Mouse (Mus musculus) embryonic fibroblast, embryonic 13.5 days (primary cell): ENCODE data around the gene Arhgap24. TPM values are rescaled to one million over a fixed set of nuclear protein-coding genes. Genes with fewer than 3 reads are reported as not detected.

ENCODE experiments used
- H3K27ac ChIP-seq: 2 replicates; pipeline ENCODE4 v1.5.1; 2012; ENCODE audit warnings: low read length, control low read depth, inconsistent platforms; ENCODE audit not compliant: insufficient read depth
- H3K4me1 ChIP-seq: 2 replicates; pipeline ENCODE4 v1.6.1; 2011; ENCODE audit warnings: low read length; ENCODE audit not compliant: control insufficient read depth, insufficient read depth
- H3K4me3 ChIP-seq: 2 replicates; pipeline ENCODE4 v1.5.1; 2011; ENCODE audit warnings: mild to moderate bottlenecking, control low read depth, low read length; ENCODE audit not compliant: insufficient read depth
- CTCF ChIP-seq: IDR thresholded peaks from 2 replicates; pipeline ENCODE4 v1.5.1; 2011; ENCODE audit warnings: mild to moderate bottlenecking, control low read depth, low read length, moderate library complexity, borderline replicate concordance; ENCODE audit not compliant: insufficient read depth
- POLR2A ChIP-seq: IDR thresholded peaks from 2 replicates; pipeline ENCODE4 v1.6.1; 2011; ENCODE audit warnings: low read depth, mild to moderate bottlenecking, control low read depth, low read length, moderate library complexity
- polyA plus RNA-seq: library from polyadenylated mRNA; stranded (reverse); fragments of >200 nt; gene quantifications from 2 replicates; pipeline ENCODE4 v1.2.4, GENCODE M21; 2011; ENCODE audit warnings: low read depth; ENCODE audit not compliant: missing spikeins, insufficient read length

The Arhgap24 gene
- polyA plus RNA-seq, 1 experiment: 27.1 TPM

GRCm38 (mm10) chr5:102807518-102807917 is 326.3 kb downstream of the Arhgap24 start:
- TF ChIP-seq CTCF: no peak
- TF ChIP-seq POLR2A: no peak
- H3K4me3 ChIP-seq: no peak overlapping the region
- H3K27ac ChIP-seq: no peak overlapping the region
- no peaks in the 10 kb centered on the region; the same call in 1 of the 2 replicates for H3K4me1 ChIP-seq

GRCm38 (mm10) chr5:102810366-102810957 is 329.3 kb downstream of the Arhgap24 start:
- H3K4me1 ChIP-seq: no peaks in the 10 kb centered on the region; the same call in 1 of the 2 replicates
- TF ChIP-seq CTCF (no peak), POLR2A (no peak)
- no peak overlapping the region for H3K27ac ChIP-seq
- no peak overlapping the region for H3K4me3 ChIP-seq

- TF ChIP-seq CTCF (no peak), POLR2A (no peak)
- Histone ChIP-seq H3K27ac (no peak overlapping the region), H3K4me1 (no peaks in the 10 kb centered on the region), H3K4me3 (no peak overlapping the region)
These were observed 332.1 kb downstream of the Arhgap24 start for GRCm38 (mm10) chr5:102813271-102813670.

GRCm38 (mm10) chr5:102817641-102818040 is 336.4 kb downstream of the Arhgap24 start:
- Histone ChIP-seq H3K27ac (no peak overlapping the region), H3K4me3 (no peak overlapping the region), H3K4me1 (no peaks in the 10 kb centered on the region)
- TF ChIP-seq CTCF (no peak), POLR2A (no peak)

GRCm38 (mm10) chr5:102825538-102825937 is 344.3 kb downstream of the Arhgap24 start:
- no peaks in the 10 kb centered on the region for H3K4me1 ChIP-seq
- no peak overlapping the region for H3K4me3 ChIP-seq
- no peak overlapping the region for H3K27ac ChIP-seq
- TF ChIP-seq CTCF (no peak), POLR2A (no peak)

GRCm38 (mm10) chr5:102839071-102839470 is 357.9 kb downstream of the Arhgap24 start:
- H3K4me3 ChIP-seq: no peak overlapping the region
- no peaks in the 10 kb centered on the region for H3K4me1 ChIP-seq
- no peak overlapping the region for H3K27ac ChIP-seq
- TF ChIP-seq CTCF (no peak), POLR2A (no peak)

- no peak overlapping the region for H3K27ac ChIP-seq
- TF ChIP-seq CTCF: no peak
- TF ChIP-seq POLR2A: no peak
- no peak overlapping the region for H3K4me3 ChIP-seq
- no peaks in the 10 kb centered on the region; the same call in 1 of the 2 replicates for H3K4me1 ChIP-seq
These were observed 362.9 kb downstream of the Arhgap24 start for GRCm38 (mm10) chr5:102843934-102844709.

- H3K4me1 ChIP-seq: no peaks in the 10 kb centered on the region; the same call in 1 of the 2 replicates
- no peak overlapping the region for H3K27ac ChIP-seq
- peak overlapping the region; percentile 9 for H3K4me3 ChIP-seq
- TF ChIP-seq POLR2A: no peak
- TF ChIP-seq CTCF: no peak
These were observed 363.8 kb downstream of the Arhgap24 start for GRCm38 (mm10) chr5:102844731-102845598.

GRCm38 (mm10) chr5:102845800-102846199 is 364.6 kb downstream of the Arhgap24 start:
- Histone ChIP-seq H3K4me3 (no peak overlapping the region), H3K4me1 (no peaks in the 10 kb centered on the region; the same call in 1 of the 2 replicates), H3K27ac (no peak overlapping the region)
- TF ChIP-seq POLR2A (no peak), CTCF (no peak)
